Mouse (Mus musculus): Measurements from ENCODE around the gene Atcay. TPM values are rescaled to one million over a fixed set of nuclear protein-coding genes. Genes with fewer than 3 reads are reported as not detected.

Atcay gene
- total and polyA plus RNA-seq, 3 experiments: 0.19 to 0.33 TPM; not detected in 1

- Histone ChIP-seq H3K79me2 (ENCODE audit: control insufficient read depth, insufficient read depth, low read length, poor library complexity) (no peaks in the 10 kb centered on the region), H3K9me3 (replicated peaks; ENCODE audit: insufficient read depth, low read length) (no peaks in the 10 kb centered on the region), H3K9ac (ENCODE audit: control insufficient read depth, low read depth, low read length, poor library complexity, severe bottlenecking) (no peak overlapping the region), H3K27me3 (ENCODE audit: control insufficient read depth in 1 of 2, insufficient read depth in 2 of 2, low read length in 2 of 2) (no peaks in the 10 kb centered on the region), H3K4me1 (ENCODE audit: control insufficient read depth in 1 of 2, insufficient read depth in 2 of 2, low read length in 2 of 2) (peaks cover 0 to 12% of the 10 kb centered on the region in 2 experiments; a peak in 2 of 4 replicates), H3K27ac (ENCODE audit: control insufficient read depth, low read depth, low read length) (no peak overlapping the region), H3K4me3 (ENCODE audit: control insufficient read depth in 1 of 2, insufficient read depth in 1 of 2, low read depth in 2 of 2, low read length in 2 of 2) (no peak overlapping the region), H3K36me3 (ENCODE audit: control insufficient read depth in 1 of 2, insufficient read depth in 2 of 2, low read length in 2 of 2) (peaks cover 0 to 7% of the 10 kb centered on the region in 2 experiments; a peak in 2 of 4 replicates)
- DNase-seq (ENCODE audit: low read depth, low spot score): no peak
- no peak for TF ChIP-seq ETS1 (IDR thresholded peaks at IDR 0.05; ENCODE audit: low read depth, low read length)
- no peak for TF ChIP-seq TCF12 (IDR thresholded peaks at IDR 0.05; ENCODE audit: low read depth, low read length)
- TF ChIP-seq GATA1 (IDR thresholded peaks at IDR 0.05; ENCODE audit: low read depth, low read length): no peak
- no peak for TF ChIP-seq TAL1 (IDR thresholded peaks at IDR 0.05; ENCODE audit: low read length)
- TF ChIP-seq POLR2A (IDR thresholded peaks at IDR 0.05; ENCODE audit: control insufficient read depth in 1 of 2, insufficient read depth in 1 of 2, low read depth in 1 of 2, low read length in 2 of 2, poor library complexity in 1 of 2): no peak
- no peak for TF ChIP-seq RCOR1 (IDR thresholded peaks at IDR 0.05; ENCODE audit: low read depth, low read length)
- TF ChIP-seq E2F4 (IDR thresholded peaks at IDR 0.05; ENCODE audit: borderline replicate concordance, low read depth, low read length): no peak
- no peak for TF ChIP-seq POLR2AphosphoS5 (IDR thresholded peaks at IDR 0.05; ENCODE audit: borderline replicate concordance, low read depth, low read length)
- TF ChIP-seq JUND (IDR thresholded peaks at IDR 0.05; ENCODE audit: low read depth, low read length): no peak
- TF ChIP-seq MXI1 (IDR thresholded peaks at IDR 0.05; ENCODE audit: low read depth, low read length): no peak
Observed at GRCm38 (mm10) chr10:81236471-81237268, 6.0 kb upstream of the Atcay start.

- Histone ChIP-seq H3K4me3 (ENCODE audit: control insufficient read depth in 1 of 2, insufficient read depth in 1 of 2, low read depth in 2 of 2, low read length in 2 of 2) (no peak overlapping the region), H3K4me1 (ENCODE audit: control insufficient read depth in 1 of 2, insufficient read depth in 2 of 2, low read length in 2 of 2) (peaks cover 0 to 12% of the 10 kb centered on the region in 2 experiments; a peak in 2 of 4 replicates), H3K27ac (ENCODE audit: control insufficient read depth, low read depth, low read length) (no peak overlapping the region), H3K9ac (ENCODE audit: control insufficient read depth, low read depth, low read length, poor library complexity, severe bottlenecking) (no peak overlapping the region), H3K79me2 (ENCODE audit: control insufficient read depth, insufficient read depth, low read length, poor library complexity) (no peaks in the 10 kb centered on the region), H3K9me3 (replicated peaks; ENCODE audit: insufficient read depth, low read length) (no peaks in the 10 kb centered on the region), H3K27me3 (ENCODE audit: control insufficient read depth in 1 of 2, insufficient read depth in 2 of 2, low read length in 2 of 2) (peaks cover 0 to 2% of the 10 kb centered on the region in 2 experiments; a peak in 3 of 4 replicates), H3K36me3 (ENCODE audit: control insufficient read depth in 1 of 2, insufficient read depth in 2 of 2, low read length in 2 of 2) (peaks cover 0 to 7% of the 10 kb centered on the region in 2 experiments; a peak in 2 of 4 replicates)
- DNase-seq (ENCODE audit: low read depth, low spot score): no peak
- TF ChIP-seq POLR2AphosphoS2 (IDR thresholded peaks at IDR 0.05; ENCODE audit: low read length) (no peak), UBTF (IDR thresholded peaks at IDR 0.05; ENCODE audit: borderline replicate concordance, insufficient read depth, low read depth, low read length) (no peak), CHD2 (IDR thresholded peaks at IDR 0.05; ENCODE audit: low read length) (no peak), ZC3H11A (IDR thresholded peaks at IDR 0.05; ENCODE audit: low read depth, low read length) (no peak), TCF12 (IDR thresholded peaks at IDR 0.05; ENCODE audit: low read depth, low read length) (no peak)
Observed at GRCm38 (mm10) chr10:81234206-81234605, 3.6 kb upstream of the Atcay start.

Measured in MEL (cell line).